Mouse (Mus musculus): ENCODE measurements around the gene Asrgl1.
A peak's percentile ranks its signal among the peaks of the same experiment; 100 is the strongest.
"Not testable (repeated sequence)": the region's sequence is repeated elsewhere in the genome, so short reads cannot be mapped to it uniquely, and the experiment has no call there.

Gene Asrgl1

GRCm38 (mm10) chr19:9135512-9136331, at the start of gene Asrgl1:
Asrgl1 (minus strand) TSS chr19:9135636.
- peak; percentile 96 for DNase-seq (ENCODE audit: low read depth, low spot score)

DNA sequence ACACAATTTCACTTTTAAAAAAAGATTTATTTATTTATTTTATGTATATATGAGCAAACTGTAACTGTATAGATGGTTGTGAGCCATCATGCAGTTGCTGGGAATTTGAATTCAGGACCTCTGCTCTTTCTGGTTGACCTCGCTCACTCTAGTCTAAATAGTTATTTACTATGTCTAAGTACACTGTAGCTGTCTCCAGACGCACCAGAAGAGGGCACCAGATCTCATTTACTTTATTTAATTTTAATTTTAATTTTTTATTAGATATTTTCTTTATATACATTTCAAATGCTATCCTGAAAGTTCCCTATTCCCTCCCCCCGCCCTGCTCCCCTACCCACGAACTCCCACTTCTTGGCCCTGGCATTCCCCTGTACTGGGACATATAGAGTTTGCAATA, 10.8 kb upstream of the Asrgl1 start:
- DNase-seq (ENCODE audit: low read depth, low spot score) = peak; percentile 5

GRCm38 (mm10) chr19:9143639-9144125, 8.2 kb upstream of the Asrgl1 start:
- DNase-seq (ENCODE audit: low read depth, low spot score) = peak; percentile 1

- no peak for DNase-seq (ENCODE audit: low read depth, low spot score)
These were observed 7.8 kb upstream of the Asrgl1 start for GRCm38 (mm10) chr19:9143230-9143629.

GRCm38 (mm10) chr19:9140361-9140760, 4.9 kb upstream of the Asrgl1 start:
- peak; percentile 53 for DNase-seq (ENCODE audit: low read depth, low spot score)

DNA sequence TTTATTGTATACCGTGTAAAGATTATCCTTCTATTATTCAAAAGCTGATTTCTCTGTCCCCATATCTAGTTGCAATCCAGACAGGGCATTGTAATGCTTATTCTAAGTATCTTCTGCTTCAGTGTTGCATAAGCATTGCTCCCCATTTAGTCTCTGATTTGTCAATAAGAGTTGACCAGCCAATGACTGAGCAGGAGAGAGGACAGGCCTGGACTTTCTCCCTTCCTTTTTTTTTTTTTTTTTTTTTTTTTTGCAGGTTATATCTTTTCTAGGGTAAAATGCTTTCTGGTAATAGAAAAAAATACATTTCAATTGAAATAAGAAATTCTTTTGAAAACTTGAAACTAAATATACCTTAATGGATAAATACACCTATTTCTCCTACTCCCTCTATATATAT, 1.7 kb upstream of the Asrgl1 start:
- no peak for DNase-seq (ENCODE audit: low read depth, low spot score)

DNA sequence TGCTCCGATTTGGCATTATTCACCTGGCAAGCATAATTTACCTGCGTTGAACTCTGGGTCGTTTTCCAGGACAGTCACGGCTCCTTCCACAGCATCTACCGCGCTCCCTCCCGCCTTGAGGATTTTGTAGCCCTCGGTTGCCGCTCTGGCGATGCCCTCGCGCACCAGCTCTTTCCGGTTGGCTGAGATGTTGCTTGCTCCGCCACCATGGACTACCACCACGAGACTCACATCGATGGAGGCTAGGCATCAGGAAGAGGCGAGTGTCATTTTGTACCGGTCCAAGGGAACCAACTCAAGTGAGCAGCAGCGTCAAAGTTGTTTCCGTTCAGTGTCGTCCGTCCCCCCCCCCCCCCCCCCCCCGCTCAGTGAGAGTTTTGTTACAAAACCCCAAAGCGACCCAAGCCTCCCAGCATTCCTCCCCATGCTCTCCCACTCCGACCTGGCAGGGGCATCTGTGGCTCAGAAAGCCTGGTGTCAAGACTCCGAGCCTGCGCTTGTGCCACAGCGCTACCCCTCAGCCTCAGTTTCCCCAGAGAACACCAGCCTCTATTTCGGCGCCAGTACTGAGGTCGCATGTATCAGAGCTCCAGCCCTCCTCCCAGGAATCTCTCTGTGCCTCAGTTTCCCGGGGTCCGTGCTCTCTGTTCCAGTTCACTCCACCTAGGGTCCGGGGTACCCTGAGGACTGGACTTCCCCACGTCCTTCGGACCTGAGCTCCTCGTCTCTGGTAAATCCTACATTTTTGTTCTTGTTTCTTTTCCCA, 507 bp downstream of the Asrgl1 start:
- peak; percentile 62 for DNase-seq (ENCODE audit: low read depth, low spot score)

DNA sequence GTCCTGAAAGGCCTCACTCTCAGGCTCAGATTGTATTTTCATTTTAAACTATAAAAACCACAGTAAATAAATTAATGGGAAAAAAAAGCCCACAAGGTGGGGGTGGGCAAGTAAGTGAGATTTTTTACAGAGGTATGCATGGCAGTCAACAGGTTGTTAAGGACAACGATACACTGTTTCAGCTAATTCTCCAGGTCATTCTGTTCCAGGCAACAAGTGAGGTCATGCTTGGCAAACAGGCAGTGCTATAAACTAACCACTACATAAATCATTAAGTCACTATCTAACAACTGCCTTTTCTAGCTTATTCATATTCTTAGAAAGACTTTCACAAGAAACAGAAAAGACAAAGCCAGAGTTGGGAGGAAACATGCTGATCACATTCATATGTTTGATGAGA, 5.4 kb downstream of the Asrgl1 start:
- DNase-seq (ENCODE audit: low read depth, low spot score) = no peak

GRCm38 (mm10) chr19:9128499-9129194, 6.8 kb downstream of the Asrgl1 start:
- no peak for DNase-seq (ENCODE audit: low read depth, low spot score)

- DNase-seq (ENCODE audit: low read depth, low spot score) = not testable (repeated sequence)
These were observed 11.4 kb downstream of the Asrgl1 start for GRCm38 (mm10) chr19:9123986-9124385.

DNA sequence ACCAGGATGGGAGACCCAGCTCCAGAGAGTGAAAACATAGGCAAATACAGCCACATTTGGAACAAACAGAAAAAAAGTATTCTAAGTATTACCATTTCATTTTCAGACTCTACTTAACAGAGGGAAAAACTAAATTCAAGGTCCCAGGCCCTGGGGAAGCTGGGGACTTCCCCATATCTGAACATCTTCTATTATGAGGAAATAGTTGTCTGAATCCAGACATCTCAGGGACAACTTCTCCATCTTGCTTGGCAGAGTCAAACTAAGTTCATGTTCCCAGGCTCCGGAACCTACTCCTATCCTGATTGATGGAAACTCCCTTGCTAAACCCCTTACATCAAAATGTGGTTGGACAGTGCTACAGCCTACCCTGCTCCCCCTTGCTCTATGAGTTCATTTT, 13.0 kb downstream of the Asrgl1 start:
- DNase-seq (ENCODE audit: low read depth, low spot score) = no peak

- no peak for DNase-seq (ENCODE audit: low read depth, low spot score)
These were observed 15.6 kb downstream of the Asrgl1 start for GRCm38 (mm10) chr19:9119655-9120425.

DNA sequence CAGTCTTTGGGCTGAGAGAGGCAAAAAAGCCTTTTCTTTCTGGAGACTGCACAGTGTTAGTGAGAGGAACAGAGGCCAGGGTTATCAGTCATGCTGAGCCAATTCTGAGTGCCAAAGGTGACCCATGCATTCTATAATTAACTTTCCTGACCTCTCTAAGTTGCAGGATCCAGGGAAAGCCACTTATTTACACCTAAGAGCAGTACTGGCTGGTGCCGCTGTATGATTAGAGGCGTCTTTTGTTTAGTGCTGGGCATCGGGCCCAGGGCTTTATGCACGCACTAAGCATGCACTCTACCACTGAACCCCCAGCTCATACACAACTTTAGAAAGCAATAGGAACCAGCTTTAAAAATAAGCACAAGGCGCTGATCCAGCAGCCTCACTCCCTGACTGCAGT, 18.2 kb downstream of the Asrgl1 start:
- no peak for DNase-seq (ENCODE audit: low read depth, low spot score)

DNA sequence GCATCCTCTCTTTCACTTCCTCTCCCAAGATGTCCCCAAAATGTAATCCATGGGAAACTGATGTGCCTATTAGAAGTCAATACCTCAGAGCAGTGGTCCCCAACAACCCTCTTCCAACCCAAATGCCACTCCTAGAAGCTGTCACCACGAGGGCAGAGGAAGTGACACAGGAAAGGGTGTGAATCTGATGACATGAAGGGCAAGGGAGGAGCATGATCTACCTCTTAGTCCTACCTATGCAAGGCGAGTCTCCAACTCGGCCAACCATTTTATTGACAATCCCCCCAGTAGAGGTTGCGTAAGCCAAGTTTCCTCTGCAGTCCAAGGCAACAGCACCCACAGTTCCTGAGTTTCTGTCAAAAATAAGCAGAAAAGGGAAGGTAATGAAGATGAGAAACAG, 19.2 kb downstream of the Asrgl1 start:
- no peak for DNase-seq (ENCODE audit: low read depth, low spot score)

- DNase-seq (ENCODE audit: low read depth, low spot score) = no peak
These were observed 23.4 kb downstream of the Asrgl1 start for GRCm38 (mm10) chr19:9112043-9112442.

DNA sequence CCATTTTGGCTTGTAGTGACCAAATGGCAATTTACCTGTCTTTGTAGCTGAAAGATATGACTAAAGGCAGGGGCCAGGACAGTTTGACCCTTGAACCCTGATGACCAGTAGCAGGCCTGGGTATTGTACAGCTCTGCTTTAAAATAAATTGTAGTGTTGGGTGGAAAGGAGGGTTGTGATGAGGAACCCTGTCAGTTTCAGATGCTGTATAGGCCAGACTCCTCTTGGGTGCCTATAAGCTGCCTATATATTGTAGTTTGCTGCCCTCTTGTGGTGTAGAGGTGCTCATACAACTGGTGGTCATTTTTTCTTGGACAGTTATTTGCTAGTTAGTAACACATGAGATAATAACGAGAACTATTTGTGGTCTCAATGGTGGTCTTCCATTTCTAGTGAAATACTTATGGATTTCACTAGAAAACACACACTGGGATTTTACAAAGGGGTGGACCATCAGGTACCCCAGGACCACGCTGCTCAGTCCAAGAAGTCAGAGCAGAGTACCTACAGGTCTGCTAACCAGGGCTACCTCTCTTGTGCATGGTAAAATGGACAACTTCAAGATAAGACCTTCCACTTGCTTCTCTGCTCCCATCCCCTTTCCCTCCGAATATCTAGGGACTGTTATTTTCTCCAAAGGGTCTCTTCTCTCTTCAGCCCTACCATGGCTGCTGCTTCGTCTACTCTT, 25.1 kb downstream of the Asrgl1 start:
- peak; percentile 77 for DNase-seq (ENCODE audit: low read depth, low spot score)

DNA sequence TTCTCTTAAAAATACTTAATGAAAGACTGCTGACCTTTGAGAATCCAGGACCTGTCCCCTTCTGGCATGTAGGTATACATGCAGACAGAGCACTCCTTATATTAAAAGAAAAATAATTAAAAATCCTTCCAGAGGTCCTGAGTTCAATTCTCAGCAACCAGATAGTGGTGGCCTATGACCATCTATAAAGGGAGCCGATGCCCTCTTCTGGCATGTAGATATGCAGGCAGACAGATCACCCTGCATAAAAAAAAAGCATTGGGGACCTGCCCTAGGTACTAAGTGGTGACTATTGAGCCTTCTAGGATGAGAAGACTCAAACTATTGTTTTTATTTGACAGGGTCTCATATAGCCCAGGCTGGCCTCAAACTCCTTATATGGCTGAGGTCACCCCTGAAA, 26.9 kb downstream of the Asrgl1 start:
- peak; percentile 35 for DNase-seq (ENCODE audit: low read depth, low spot score)

- no peak for DNase-seq (ENCODE audit: low read depth, low spot score)
These were observed 28.1 kb downstream of the Asrgl1 start for GRCm38 (mm10) chr19:9107379-9107755.

GRCm38 (mm10) chr19:9106751-9107378, 28.6 kb downstream of the Asrgl1 start:
- no peak for DNase-seq (ENCODE audit: low read depth, low spot score)

DNA sequence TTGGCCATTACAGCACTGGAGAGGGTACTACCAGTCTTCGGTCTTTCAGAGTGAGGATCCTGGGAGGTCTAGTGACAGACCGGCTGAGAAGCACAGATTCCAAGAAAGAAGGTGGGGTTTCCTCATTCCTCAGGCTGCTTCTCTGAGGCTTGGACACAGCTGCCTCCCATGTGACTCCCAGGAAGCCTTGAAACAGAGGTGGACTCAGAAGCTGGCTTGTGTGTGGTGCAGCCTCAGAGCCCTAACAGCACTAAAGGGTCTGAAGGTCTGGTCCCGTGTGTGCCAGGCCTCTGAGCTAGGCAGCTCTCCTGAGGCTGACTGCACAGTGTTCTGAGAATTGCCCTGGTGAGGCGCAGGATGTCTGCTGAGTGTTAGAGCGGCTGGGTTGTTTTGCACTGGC, 29.3 kb downstream of the Asrgl1 start:
- no peak for DNase-seq (ENCODE audit: low read depth, low spot score)

All from A20 (cell line).